Mouse (Mus musculus): Measurements from ENCODE around the gene Yars. TPM values are rescaled to one million over a fixed set of nuclear protein-coding genes. Genes with fewer than 3 reads are reported as not detected.

Gene Yars
- total RNA-seq (2018; cell fraction: chromatin; rRNA removed) = 100 to 1,000 TPM in 2 of 26 experiments, 10 to 100 TPM in 24; 16.2 to 100 (median 68.2) TPM
- 10 to 100 TPM; 10.9 to 33.1 (median 21.0) TPM for total RNA-seq (2018; cell fraction: cytosol; rRNA removed)
- 10 to 100 TPM; 11.8 to 67.1 (median 39.2) TPM for total RNA-seq (2018; cell fraction: nucleus; rRNA removed)
- 13.2 to 26.2 TPM (median 14.8 TPM) in 3 replicates for polyA plus RNA-seq (2018)

GRCm38 (mm10) chr4:129189542-129190519 lies at the start of gene Yars, which contains the start of gene S100pbp:
Gene Yars (plus strand): TSS chr4:129189760.
Gene S100pbp (minus strand): TSS chr4:129189727.
- peak within 1 kb of the TSS; percentile 97 for H3K4me3 ChIP-seq (ENCODE audit: inconsistent target)
- peak within 1 kb of the TSS; percentile 85 for H3K27ac ChIP-seq
- H3K79me2 ChIP-seq (ENCODE audit: inconsistent target) = peaks cover 84% of the 10 kb centered on the region
- no peaks in the 10 kb centered on the region for H3K36me3 ChIP-seq (ENCODE audit: inconsistent target)
- WGBS (ENCODE audit: missing documents) = under 1% methylated on average over 58 of the region's 58 CpGs

- H3K4me3 ChIP-seq (ENCODE audit: inconsistent target) = no peak overlapping the region
- H3K36me3 ChIP-seq (ENCODE audit: inconsistent target) = no peaks in the 10 kb centered on the region
- no peaks in the 10 kb centered on the region for H3K79me2 ChIP-seq (ENCODE audit: inconsistent target)
- H3K27ac ChIP-seq = no peak overlapping the region
- 35% methylated on average over 4 of the region's 4 CpGs for WGBS (ENCODE audit: missing documents)
These were observed 48.8 kb upstream of the Yars start for GRCm38 (mm10) chr4:129140808-129141207.

- 80% methylated on average over 16 of the region's 17 CpGs for WGBS (ENCODE audit: missing documents)
- no peak overlapping the region for H3K4me3 ChIP-seq (ENCODE audit: inconsistent target)
- H3K27ac ChIP-seq = no peak overlapping the region
- no peaks in the 10 kb centered on the region for H3K79me2 ChIP-seq (ENCODE audit: inconsistent target)
- no peaks in the 10 kb centered on the region for H3K36me3 ChIP-seq (ENCODE audit: inconsistent target)
These were observed 47.8 kb upstream of the Yars start for GRCm38 (mm10) chr4:129141560-129142438.

- Histone ChIP-seq H3K36me3 (ENCODE audit: inconsistent target) (no peaks in the 10 kb centered on the region), H3K79me2 (ENCODE audit: inconsistent target) (no peaks in the 10 kb centered on the region), H3K4me3 (ENCODE audit: inconsistent target) (no peak overlapping the region), H3K27ac (no peak overlapping the region)
- 79% methylated on average over 11 of the region's 11 CpGs for WGBS (ENCODE audit: missing documents)
These were observed 47.0 kb upstream of the Yars start for GRCm38 (mm10) chr4:129142439-129143045.

GRCm38 (mm10) chr4:129143509-129143908 lies 46.1 kb upstream of the Yars start:
- WGBS (ENCODE audit: missing documents) = 66% methylated on average over 5 of the region's 5 CpGs
- no peak overlapping the region for H3K4me3 ChIP-seq (ENCODE audit: inconsistent target)
- no peak overlapping the region for H3K27ac ChIP-seq

GRCm38 (mm10) chr4:129144401-129145367 lies 44.9 kb upstream of the Yars start:
- 90% methylated on average over 16 of the region's 16 CpGs for WGBS (ENCODE audit: missing documents)

More at GRCm38 (mm10) chr4:129143509-129143908, 46.1 kb upstream of the Yars start:
- Histone ChIP-seq H3K79me2 (ENCODE audit: inconsistent target) (no peaks in the 10 kb centered on the region), H3K36me3 (ENCODE audit: inconsistent target) (no peaks in the 10 kb centered on the region)

GRCm38 (mm10) chr4:129145411-129145810 lies 44.1 kb upstream of the Yars start:
- Histone ChIP-seq H3K27ac (no peak overlapping the region), H3K4me3 (ENCODE audit: inconsistent target) (no peak overlapping the region), H3K79me2 (ENCODE audit: inconsistent target) (no peaks in the 10 kb centered on the region), H3K36me3 (ENCODE audit: inconsistent target) (peaks cover 13% of the 10 kb centered on the region)
- WGBS (ENCODE audit: missing documents) = 81% methylated on average over 4 of the region's 4 CpGs

More at GRCm38 (mm10) chr4:129144401-129145367, 44.9 kb upstream of the Yars start:
- Histone ChIP-seq H3K4me3 (ENCODE audit: inconsistent target) (no peak overlapping the region), H3K27ac (no peak overlapping the region), H3K79me2 (ENCODE audit: inconsistent target) (no peaks in the 10 kb centered on the region), H3K36me3 (ENCODE audit: inconsistent target) (peaks cover 6% of the 10 kb centered on the region)

GRCm38 (mm10) chr4:129145943-129146342 lies 43.6 kb upstream of the Yars start:
- peaks cover 18% of the 10 kb centered on the region for H3K36me3 ChIP-seq (ENCODE audit: inconsistent target)

GRCm38 (mm10) chr4:129146392-129146791 lies 43.2 kb upstream of the Yars start:
- no peak overlapping the region for H3K4me3 ChIP-seq (ENCODE audit: inconsistent target)
- peaks cover 22% of the 10 kb centered on the region for H3K36me3 ChIP-seq (ENCODE audit: inconsistent target)
- 38% methylated on average over 2 of the region's 2 CpGs for WGBS (ENCODE audit: missing documents)
- H3K27ac ChIP-seq = no peak overlapping the region
- no peaks in the 10 kb centered on the region for H3K79me2 ChIP-seq (ENCODE audit: inconsistent target)

More at GRCm38 (mm10) chr4:129145943-129146342, 43.6 kb upstream of the Yars start:
- Histone ChIP-seq H3K79me2 (ENCODE audit: inconsistent target) (no peaks in the 10 kb centered on the region), H3K27ac (no peak overlapping the region), H3K4me3 (ENCODE audit: inconsistent target) (no peak overlapping the region)
- 97% methylated on average over 4 of the region's 4 CpGs for WGBS (ENCODE audit: missing documents)

- H3K4me3 ChIP-seq (ENCODE audit: inconsistent target) = no peak overlapping the region
- WGBS (ENCODE audit: missing documents) = 92% methylated on average over 13 of the region's 13 CpGs
- H3K27ac ChIP-seq = no peak overlapping the region
- no peaks in the 10 kb centered on the region for H3K79me2 ChIP-seq (ENCODE audit: inconsistent target)
- peaks cover 31% of the 10 kb centered on the region for H3K36me3 ChIP-seq (ENCODE audit: inconsistent target)
These were observed 41.9 kb upstream of the Yars start for GRCm38 (mm10) chr4:129147552-129148103.

- WGBS (ENCODE audit: missing documents) = 89% methylated on average over 1 of the region's 1 CpGs
- no peak overlapping the region for H3K4me3 ChIP-seq (ENCODE audit: inconsistent target)
- no peaks in the 10 kb centered on the region for H3K79me2 ChIP-seq (ENCODE audit: inconsistent target)
- H3K36me3 ChIP-seq (ENCODE audit: inconsistent target) = peaks cover 39% of the 10 kb centered on the region
- H3K27ac ChIP-seq = no peak overlapping the region
These were observed 40.2 kb upstream of the Yars start for GRCm38 (mm10) chr4:129149321-129149720.

GRCm38 (mm10) chr4:129151276-129151811 lies 38.2 kb upstream of the Yars start:
- Histone ChIP-seq H3K36me3 (ENCODE audit: inconsistent target) (peaks cover 51% of the 10 kb centered on the region), H3K79me2 (ENCODE audit: inconsistent target) (no peaks in the 10 kb centered on the region), H3K4me3 (ENCODE audit: inconsistent target) (no peak overlapping the region), H3K27ac (no peak overlapping the region)
- 96% methylated on average over 4 of the region's 4 CpGs for WGBS (ENCODE audit: missing documents)

All from macrophage (primary cell).